Mouse (Mus musculus) adrenal gland, postnatal 0 days (tissue): ENCODE measurements around the gene Gm21586. TPM values are rescaled to one million over a fixed set of nuclear protein-coding genes. Genes with fewer than 3 reads are reported as not detected.

Experiments
- polyA plus RNA-seq: library from polyadenylated mRNA; unstranded; fragments of >200 nt; fragmentation: Nextera tagmentation; extraction: Ambion mirVana; gene quantifications from 2 replicates; pipeline ENCODE4 v1.2.1, GENCODE M21; 2015

Gene Gm21586
- 1.4 TPM in 2 replicates for polyA plus RNA-seq

GRCm38 (mm10) chr4:42439078-42439477 is at the start of gene Gm21586:
Gene Gm21586, plus strand, starts transcription at chr4:42439378.

DNA sequence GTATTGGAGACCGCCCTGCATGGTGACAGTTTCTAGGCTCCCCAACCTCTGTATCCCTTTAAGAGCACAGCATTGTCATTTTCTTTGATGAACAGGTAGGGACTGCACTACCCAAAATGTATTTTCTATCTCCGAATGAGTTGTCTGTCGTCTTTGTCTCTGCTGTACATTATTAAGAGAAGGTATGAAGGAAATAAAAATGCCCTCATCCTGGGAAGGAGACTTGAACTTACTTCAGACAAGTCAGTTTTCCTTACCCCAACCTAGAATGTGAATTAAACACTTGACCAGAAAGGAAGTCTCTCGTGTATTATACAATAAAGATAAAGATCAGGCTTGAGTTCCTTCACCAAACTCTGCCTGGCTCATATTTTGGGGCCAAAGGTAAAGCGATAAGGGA is 27.3 kb downstream of the Gm21586 start, which contains the start of gene Gm2163:
Gm2163 (plus strand) TSS at position 301 of the 400 bp plus-strand sequence.

Other genes with a start within 250 kb of the Gm21586 start
- not detected in 2 replicates for gene Gm10600, start 198.7 kb upstream of the Gm21586 start, polyA plus RNA-seq
- not detected in 2 replicates for gene Ccl21b, start 183.6 kb upstream of the Gm21586 start, polyA plus RNA-seq
- gene Gm21953, start 145.1 kb upstream of the Gm21586 start, polyA plus RNA-seq, result 1.4 TPM in 2 replicates
- not detected in 2 replicates for gene Fam205a3, start 121.0 kb upstream of the Gm21586 start, polyA plus RNA-seq
- gene Gm2163, start 27.4 kb downstream of the Gm21586 start, polyA plus RNA-seq, result 0.09 and 0.10 TPM in 2 replicates
- not detected in 2 replicates for gene Fam205a2, start 88.8 kb downstream of the Gm21586 start, polyA plus RNA-seq
- gene Gm10591, start 172.8 kb downstream of the Gm21586 start, polyA plus RNA-seq, result not detected in 2 replicates
- 0.58 and 0.99 TPM in 2 replicates for gene Gm2564, start 190.3 kb downstream of the Gm21586 start, polyA plus RNA-seq
- not detected in 2 replicates for gene Ccl27b, start 215.9 kb downstream of the Gm21586 start, polyA plus RNA-seq
- gene Il11ra2, start 222.5 kb downstream of the Gm21586 start, polyA plus RNA-seq, result not detected in 2 replicates